Mouse (Mus musculus) large intestine, adult 2 months (tissue): ENCODE data around the gene Mtif3. TPM values are rescaled to one million over a fixed set of nuclear protein-coding genes. Genes with fewer than 3 reads are reported as not detected.
"Not testable (repeated sequence)": the region's sequence is repeated elsewhere in the genome, so short reads cannot be mapped to it uniquely, and the experiment has no call there.

Experiments used
- DNase-seq: peaks from one replicate; pipeline ENCODE4 v3.0.0-alpha.2; 2012; ENCODE audit warnings: low read depth, low spot score
- WGBS: fragments of 180-500 bp; shearing (Covaris S2); methylation state at CpG from one replicate; pipeline ENCODE4 v1.1.7; 2018; 5-methylcytosine and 5-hydroxymethylcytosine counted together
- polyA plus RNA-seq: library from polyadenylated mRNA; depleted of rRNA; stranded (reverse); fragments of >200 nt; gene quantifications from 2 replicates; pipeline ENCODE4 v1.2.3, GENCODE M21; 2012; rRNA removed

The Mtif3 gene
- polyA plus RNA-seq, 1 experiment = 11.9 TPM

GRCm38 (mm10) chr5:146920314-146921161 lies 43.1 kb downstream of the Mtif3 start:
- DNase-seq = no peak
- 5% methylated on average over 26 of the region's 27 CpGs for whole genome bisulfite sequencing

GRCm38 (mm10) chr5:146919874-146920273 lies 43.7 kb downstream of the Mtif3 start:
- no peak for DNase-seq
- 20% methylated on average over 6 of the region's 6 CpGs for WGBS

GRCm38 (mm10) chr5:146917357-146917756 lies 46.2 kb downstream of the Mtif3 start:
- not testable (repeated sequence) for DNase-seq

GRCm38 (mm10) chr5:146916806-146917205 lies 46.8 kb downstream of the Mtif3 start:
- DNase-seq = no peak
- WGBS = 20% methylated on average over 6 of the region's 6 CpGs

More at GRCm38 (mm10) chr5:146917357-146917756, 46.2 kb downstream of the Mtif3 start:
- WGBS = 75% methylated on average over 6 of the region's 6 CpGs

GRCm38 (mm10) chr5:146916273-146916672 lies 47.3 kb downstream of the Mtif3 start:
- WGBS = 66% methylated on average over 8 of the region's 8 CpGs
- no peak for DNase-seq

GRCm38 (mm10) chr5:146914088-146914766 lies 49.4 kb downstream of the Mtif3 start:
- no peak for DNase-seq
- 13% methylated on average over 9 of the region's 9 CpGs for WGBS

- no peak for DNase-seq
- WGBS = 78% methylated on average over 7 of the region's 7 CpGs
Measured at GRCm38 (mm10) chr5:146913355-146913754, 50.2 kb downstream of the Mtif3 start.

- 5% methylated on average over 9 of the region's 9 CpGs for WGBS
- no peak for DNase-seq
Measured at GRCm38 (mm10) chr5:146912206-146912605, 51.4 kb downstream of the Mtif3 start.

- 40% methylated on average over 11 of the region's 11 CpGs for WGBS
- DNase-seq = no peak
Measured at GRCm38 (mm10) chr5:146908629-146909028, 55.0 kb downstream of the Mtif3 start.

GRCm38 (mm10) chr5:146907533-146907932 lies 56.1 kb downstream of the Mtif3 start:
- WGBS = 55% methylated on average over 5 of the region's 5 CpGs
- no peak for DNase-seq

GRCm38 (mm10) chr5:146905486-146906172 lies 58.0 kb downstream of the Mtif3 start:
- DNase-seq = no peak
- 19% methylated on average over 14 of the region's 14 CpGs for WGBS

GRCm38 (mm10) chr5:146904404-146904803 lies 59.2 kb downstream of the Mtif3 start:
- DNase-seq = no peak

More at GRCm38 (mm10) chr5:146904404-146904803, 59.2 kb downstream of the Mtif3 start:
- WGBS = 14% methylated on average over 8 of the region's 8 CpGs

Other genes starting within 250 kb of the Mtif3 start
- 19.1 and 27.3 TPM in 2 replicates for gene Usp12, start 168.8 kb downstream of the Mtif3 start, polyA plus RNA-seq
- 79.3 and 82.8 TPM in 2 replicates for gene Rpl21, start 130.9 kb downstream of the Mtif3 start, polyA plus RNA-seq
- gene Rasl11a, start 118.7 kb downstream of the Mtif3 start, polyA plus RNA-seq = 4.9 and 6.2 TPM in 2 replicates
- gene Gtf3a, start 15.1 kb downstream of the Mtif3 start, polyA plus RNA-seq = 32.3 and 40.6 TPM in 2 replicates
- gene Lnx2, start 112.8 kb upstream of the Mtif3 start, polyA plus RNA-seq = 12.9 and 26.5 TPM in 2 replicates
- gene Polr1d, start 113.2 kb upstream of the Mtif3 start, polyA plus RNA-seq = 47.1 and 48.3 TPM in 2 replicates
- gene Gsx1, start 224.9 kb upstream of the Mtif3 start, polyA plus RNA-seq = not detected in 2 replicates